Mouse (Mus musculus) embryonic facial prominence, embryonic 12.5 days (tissue): ENCODE results near the gene Tcta. TPM values are rescaled to one million over a fixed set of nuclear protein-coding genes. Genes with fewer than 3 reads are reported as not detected.
"Not testable (repeated sequence)": the region's sequence is repeated elsewhere in the genome, so short reads cannot be mapped to it uniquely, and the experiment has no call there.

Experiments
- ATAC-seq: fragments of 200-750 bp; cut with Nextera tagmentation; 2 replicates; pipeline ENCODE4 v1.8.0; 2017; ENCODE audit not compliant: insufficient number of reproducible peaks, insufficient read depth, low FRiP score, low TSS enrichment
- H3K27ac ChIP-seq: fragments of 300-500 bp; sonication (generic); 2 replicates; pipeline ENCODE4 v1.5.1; 2016; ENCODE audit warnings: mild to moderate bottlenecking
- H3K27me3 ChIP-seq: fragments of 300-500 bp; sonication (generic); 2 replicates; pipeline ENCODE4 v1.6.1; 2016; ENCODE audit warnings: mild to moderate bottlenecking, moderate library complexity
- H3K36me3 ChIP-seq: fragments of 300-500 bp; sonication (generic); 2 replicates; pipeline ENCODE4 v1.6.1; 2016; ENCODE audit warnings: mild to moderate bottlenecking
- H3K4me1 ChIP-seq: fragments of 300-500 bp; sonication (generic); 2 replicates; pipeline ENCODE4 v1.6.1; 2016
- H3K4me2 ChIP-seq: fragments of 300-500 bp; sonication (generic); replicated peaks from 2 replicates; pipeline ENCODE4 v1.6.1; 2016; ENCODE audit warnings: mild to moderate bottlenecking, moderate library complexity
- H3K4me3 ChIP-seq: fragments of 300-500 bp; sonication (generic); 2 replicates; pipeline ENCODE4 v1.5.1; 2016; ENCODE audit warnings: mild to moderate bottlenecking
- H3K9ac ChIP-seq: fragments of 300-500 bp; sonication (generic); 2 replicates; pipeline ENCODE4 v1.6.1; 2016; ENCODE audit warnings: mild to moderate bottlenecking, moderate library complexity
- H3K9me3 ChIP-seq: fragments of 300-500 bp; sonication (generic); 2 replicates; pipeline ENCODE4 v1.6.1; 2016; ENCODE audit warnings: mild to moderate bottlenecking, moderate library complexity
- WGBS: fragments of 180-500 bp; shearing (Covaris S2); methylation state at CpG from one replicate; pipeline ENCODE4 v1.1.7; 2016; 5-methylcytosine and 5-hydroxymethylcytosine counted together
- polyA plus RNA-seq: library from polyadenylated mRNA; unstranded; fragments of >200 nt; fragmentation: Nextera tagmentation; extraction: Ambion mirVana; gene quantifications from 2 replicates; pipeline ENCODE4 v1.2.1, GENCODE M21; 2016

Gene Tcta
- polyA plus RNA-seq, 1 experiment from 2014 or later = 28.1 TPM

DNA sequence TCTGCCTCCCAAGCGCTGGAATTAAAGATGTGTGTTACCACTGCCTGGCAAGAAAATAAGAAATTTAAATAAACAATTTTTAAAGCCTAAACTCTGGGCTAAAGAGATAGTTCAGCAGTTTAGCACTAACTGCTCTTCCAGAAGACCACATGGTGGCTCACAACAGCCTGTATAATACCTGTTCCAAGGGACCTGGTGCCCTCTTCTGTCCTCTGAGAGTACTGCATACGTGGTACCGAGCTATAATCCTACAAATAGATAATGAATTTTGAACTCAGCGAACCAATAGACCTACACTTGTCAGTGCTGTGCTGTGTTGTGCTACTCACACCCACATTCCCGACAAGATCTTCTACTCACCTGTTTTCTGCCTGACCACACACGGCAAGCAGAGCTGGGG, 21.6 kb downstream of the Tcta start:
- Histone ChIP-seq H3K36me3 (no peaks in the 10 kb centered on the region), H3K9me3 (no peaks in the 10 kb centered on the region), H3K27me3 (no peaks in the 10 kb centered on the region), H3K4me2 (no peak overlapping the region), H3K4me1 (no peaks in the 10 kb centered on the region), H3K27ac (no peak overlapping the region), H3K4me3 (no peak overlapping the region), H3K9ac (no peak overlapping the region)
- WGBS = 9% methylated on average over 6 of the region's 6 CpGs
- no peak for ATAC-seq

DNA sequence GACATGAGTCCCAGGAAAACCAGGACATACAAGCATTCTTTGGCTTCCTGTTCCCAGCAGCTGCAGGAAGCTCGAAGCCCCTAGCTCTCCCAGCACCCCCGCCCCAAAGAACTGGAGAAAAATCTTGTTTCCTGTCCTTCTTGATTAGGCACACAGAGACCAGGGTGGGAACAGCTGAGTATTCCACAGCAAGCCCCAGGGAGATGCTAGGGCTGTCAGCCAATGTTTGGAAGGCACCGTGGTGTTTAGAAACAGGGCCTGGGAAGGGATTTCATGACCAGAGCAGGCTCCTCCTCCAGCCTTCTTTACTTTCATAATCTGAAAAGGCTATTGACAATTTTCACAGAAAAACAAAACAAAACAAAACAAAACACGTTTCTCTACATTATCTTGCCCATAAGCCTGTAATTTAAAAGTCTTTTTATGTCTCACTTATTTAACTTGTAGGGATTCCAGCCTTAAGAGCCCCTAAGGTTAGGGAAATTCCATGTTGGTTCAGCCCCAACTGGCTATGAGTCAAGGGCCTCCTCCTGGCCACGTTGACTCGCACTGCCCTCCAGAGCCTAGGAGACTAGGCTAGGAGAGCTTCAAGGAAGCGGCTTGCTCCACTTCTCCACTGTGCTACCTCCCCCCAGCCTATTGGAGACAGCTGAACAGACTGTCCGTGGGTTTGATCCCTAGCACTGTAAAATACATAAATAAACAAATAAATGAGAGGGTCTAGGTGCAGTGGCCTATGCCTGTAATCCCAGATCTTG, 25.7 kb downstream of the Tcta start:
- H3K4me1 ChIP-seq = no peaks in the 10 kb centered on the region
- no peaks in the 10 kb centered on the region for H3K36me3 ChIP-seq
- no peaks in the 10 kb centered on the region for H3K9me3 ChIP-seq
- H3K4me3 ChIP-seq = no peak overlapping the region
- H3K27ac ChIP-seq = no peak overlapping the region
- no peak for ATAC-seq
- H3K4me2 ChIP-seq = no peak overlapping the region
- no peaks in the 10 kb centered on the region for H3K27me3 ChIP-seq
- H3K9ac ChIP-seq = no peak overlapping the region
- WGBS = 41% methylated on average over 8 of the region's 8 CpGs

DNA sequence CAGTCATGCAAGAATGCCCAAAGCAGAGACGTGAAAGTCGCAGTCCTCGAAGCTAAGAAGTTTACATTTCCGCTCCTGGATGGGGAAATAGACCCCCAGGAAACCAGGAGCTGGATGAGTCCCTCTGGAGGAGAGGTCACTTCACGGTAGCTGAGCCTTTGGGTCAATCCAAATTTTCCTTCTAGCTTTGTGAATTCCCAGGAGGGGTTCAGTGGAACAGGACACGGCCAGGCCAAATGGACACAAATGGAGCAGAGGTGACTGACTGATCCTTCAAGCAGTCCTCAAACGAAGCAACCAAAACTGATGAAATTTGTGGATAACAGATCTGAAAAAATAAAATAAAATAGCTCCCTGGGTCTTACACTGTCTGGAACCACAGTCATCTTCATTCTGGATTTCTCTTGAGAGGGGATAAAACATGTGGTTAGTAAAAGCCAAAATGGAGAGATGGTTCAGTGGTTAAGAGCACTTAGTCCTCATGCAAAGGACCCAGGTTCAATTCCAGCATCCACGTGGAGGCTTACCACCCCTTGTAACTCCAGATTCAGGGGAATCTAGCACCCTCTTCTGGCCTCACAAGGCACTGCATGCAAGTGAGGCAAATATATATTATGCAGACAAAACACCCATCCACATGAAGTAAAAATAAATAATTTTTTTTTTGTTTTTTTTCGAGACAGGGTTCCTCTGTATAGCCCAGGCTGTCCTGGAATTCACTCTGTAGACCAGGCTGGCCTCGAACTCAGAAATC, 27.1 kb downstream of the Tcta start:
- no peaks in the 10 kb centered on the region for H3K27me3 ChIP-seq
- WGBS = 67% methylated on average over 10 of the region's 10 CpGs
- no peak for ATAC-seq

DNA sequence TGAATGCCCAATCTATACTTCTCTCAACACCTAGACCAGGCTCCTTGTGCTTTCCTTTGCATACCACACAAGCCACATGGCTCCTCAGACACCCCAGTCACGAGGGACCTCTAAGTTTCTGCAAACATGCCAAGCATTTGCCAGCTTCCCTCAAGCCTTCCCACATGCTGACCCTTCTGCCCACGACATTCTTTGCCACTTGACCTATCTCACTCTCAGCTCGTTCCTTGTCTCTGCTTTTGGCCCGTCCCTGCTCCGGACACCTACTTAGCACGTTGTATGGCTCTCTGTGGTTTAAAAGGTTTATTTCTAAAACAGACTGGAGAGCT, 30.7 kb downstream of the Tcta start:
- H3K4me1 ChIP-seq = 0 out of 2 replicates have a peak, but pooled peaks cover 15% of the 10 kb centered on the region
- no peak overlapping the region for H3K4me2 ChIP-seq
- WGBS = 59% methylated on average over 6 of the region's 6 CpGs
- H3K9ac ChIP-seq = no peak overlapping the region
- no peak overlapping the region for H3K4me3 ChIP-seq
- H3K27me3 ChIP-seq = no peaks in the 10 kb centered on the region
- no peak for ATAC-seq
- no peaks in the 10 kb centered on the region for H3K9me3 ChIP-seq
- H3K27ac ChIP-seq = no peak overlapping the region
- no peaks in the 10 kb centered on the region for H3K36me3 ChIP-seq

More for the DNA sequence above, 27.1 kb downstream of the Tcta start:
- no peak overlapping the region for H3K4me2 ChIP-seq
- no peak overlapping the region for H3K4me3 ChIP-seq
- H3K9me3 ChIP-seq = no peaks in the 10 kb centered on the region
- no peak overlapping the region for H3K27ac ChIP-seq
- H3K4me1 ChIP-seq = 0 out of 2 replicates have a peak, but pooled peaks cover 8% of the 10 kb centered on the region
- H3K9ac ChIP-seq = no peak overlapping the region
- no peaks in the 10 kb centered on the region for H3K36me3 ChIP-seq

DNA sequence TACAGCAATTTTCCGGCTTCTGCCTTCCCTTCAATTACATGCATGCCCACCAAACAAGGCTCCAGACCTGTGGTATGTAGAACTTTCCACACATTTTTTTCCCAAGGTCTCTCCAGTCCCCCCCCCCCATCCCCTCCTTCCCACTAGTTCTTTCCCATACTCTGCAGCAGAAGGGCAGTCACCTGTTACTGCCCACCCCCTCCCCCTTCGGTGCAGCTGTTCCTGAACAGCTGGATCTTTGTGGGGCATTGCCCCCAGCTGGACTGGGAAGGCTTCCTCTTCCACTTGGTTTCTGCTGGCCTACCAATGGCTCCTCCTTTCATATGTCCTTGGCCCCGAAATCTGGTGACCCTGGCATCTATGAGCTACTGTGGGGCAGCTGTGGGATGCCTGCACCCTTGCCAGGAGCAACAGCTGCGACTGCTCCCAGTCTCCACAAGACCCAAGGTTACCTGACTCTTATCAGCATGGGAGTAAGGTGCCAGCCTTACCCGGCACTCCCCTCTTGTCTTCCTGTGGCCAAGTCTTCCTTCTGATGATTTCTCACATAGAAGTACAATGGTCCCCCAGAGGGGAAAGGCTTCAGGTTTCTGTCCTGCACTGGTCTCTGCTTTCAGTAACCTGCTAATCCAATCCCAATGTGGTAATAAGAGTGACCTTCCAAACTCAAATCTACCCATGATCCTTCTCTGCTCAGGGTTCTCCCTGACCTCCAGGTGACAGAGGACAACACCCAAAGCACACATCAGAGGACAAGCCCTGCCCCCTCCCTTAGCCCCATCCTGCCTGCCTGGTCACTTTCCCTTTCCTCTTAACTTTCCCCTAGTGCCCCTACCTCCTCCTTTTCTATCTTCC, 31.3 kb downstream of the Tcta start:
- H3K9ac ChIP-seq = no peak overlapping the region
- 0 out of 2 replicates have a peak, but pooled peaks cover 15% of the 10 kb centered on the region for H3K4me1 ChIP-seq
- H3K36me3 ChIP-seq = no peaks in the 10 kb centered on the region
- ATAC-seq = no peak
- 80% methylated on average over 5 of the region's 5 CpGs for WGBS
- H3K4me3 ChIP-seq = no peak overlapping the region
- no peaks in the 10 kb centered on the region for H3K27me3 ChIP-seq
- no peak overlapping the region for H3K4me2 ChIP-seq
- no peak overlapping the region for H3K27ac ChIP-seq
- H3K9me3 ChIP-seq = no peaks in the 10 kb centered on the region

DNA sequence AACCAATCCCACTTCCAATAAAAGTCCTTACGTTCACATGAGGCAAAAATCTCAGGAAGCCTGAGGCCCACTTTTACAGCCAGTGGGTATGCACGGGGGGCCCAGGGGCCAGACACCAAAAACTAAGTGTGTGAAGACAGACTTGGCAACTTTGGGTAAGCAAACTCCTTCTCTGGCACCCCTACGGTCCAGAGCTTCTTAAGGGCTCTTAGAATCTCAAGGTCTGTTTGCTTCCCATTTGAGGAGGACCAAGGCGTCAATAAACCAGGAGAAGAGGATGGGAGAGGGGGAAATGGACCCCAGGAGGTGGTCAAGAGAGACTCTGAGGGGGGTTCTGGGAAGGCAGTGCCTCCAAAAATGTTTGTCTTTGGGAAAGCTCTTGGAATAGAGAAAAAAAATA, 32.5 kb downstream of the Tcta start:
- Histone ChIP-seq H3K4me2 (no peak overlapping the region), H3K36me3 (no peaks in the 10 kb centered on the region), H3K4me1 (0 out of 2 replicates have a peak, but pooled peaks cover 15% of the 10 kb centered on the region), H3K27ac (no peak overlapping the region), H3K9ac (no peak overlapping the region), H3K9me3 (no peaks in the 10 kb centered on the region), H3K4me3 (no peak overlapping the region), H3K27me3 (no peaks in the 10 kb centered on the region)
- WGBS = 74% methylated on average over 4 of the region's 4 CpGs
- no peak for ATAC-seq

DNA sequence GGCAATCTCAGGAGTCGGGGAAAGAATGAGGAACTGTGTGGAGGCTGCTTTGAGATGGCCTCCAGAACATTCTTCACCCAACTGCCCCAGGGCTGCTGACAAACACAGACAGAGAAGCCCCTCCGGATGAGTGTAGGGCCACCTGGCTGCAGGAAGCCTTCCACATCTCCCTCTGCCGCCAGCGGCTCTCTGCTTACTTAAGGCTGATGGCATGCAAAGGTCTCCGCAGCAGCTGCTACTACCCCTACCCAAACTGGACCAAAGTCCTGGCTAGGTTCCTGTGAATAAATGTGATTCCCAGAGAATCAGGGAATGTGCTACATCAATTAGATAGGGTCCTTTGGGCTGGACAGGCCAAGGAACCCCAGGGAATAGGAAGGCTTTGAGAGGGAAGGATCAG, 33.3 kb downstream of the Tcta start:
- Histone ChIP-seq H3K4me3 (no peak overlapping the region), H3K9ac (no peak overlapping the region), H3K4me2 (no peak overlapping the region), H3K9me3 (no peaks in the 10 kb centered on the region), H3K27me3 (no peaks in the 10 kb centered on the region), H3K4me1 (0 out of 2 replicates have a peak, but pooled peaks cover 15% of the 10 kb centered on the region), H3K36me3 (no peaks in the 10 kb centered on the region), H3K27ac (0 out of 2 replicates have a peak overlapping the region, but pooled peaks have one; percentile 23)
- WGBS = 63% methylated on average over 5 of the region's 5 CpGs
- no peak for ATAC-seq

DNA sequence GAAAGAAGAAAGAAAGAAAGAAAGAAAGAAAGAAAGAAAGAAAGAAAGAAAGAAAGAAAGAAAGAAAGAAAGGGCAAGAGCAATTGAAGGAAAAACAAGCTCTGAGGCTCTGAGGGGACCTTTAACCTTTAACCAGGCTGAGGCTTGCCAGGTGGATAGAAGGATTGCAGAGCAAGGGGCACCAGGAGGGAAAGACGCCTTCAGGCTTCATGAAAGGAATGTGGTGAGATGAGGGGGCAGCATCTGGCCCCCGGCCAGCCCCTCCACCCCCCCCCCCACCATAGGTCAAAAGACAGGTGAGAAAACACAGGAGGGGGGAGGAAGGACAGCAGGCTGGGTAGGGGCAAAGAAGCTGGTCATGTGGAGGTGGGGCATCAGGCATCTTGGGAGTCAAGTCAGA, 34.0 kb downstream of the Tcta start:
- 4% methylated on average over 2 of the region's 2 CpGs for WGBS

DNA sequence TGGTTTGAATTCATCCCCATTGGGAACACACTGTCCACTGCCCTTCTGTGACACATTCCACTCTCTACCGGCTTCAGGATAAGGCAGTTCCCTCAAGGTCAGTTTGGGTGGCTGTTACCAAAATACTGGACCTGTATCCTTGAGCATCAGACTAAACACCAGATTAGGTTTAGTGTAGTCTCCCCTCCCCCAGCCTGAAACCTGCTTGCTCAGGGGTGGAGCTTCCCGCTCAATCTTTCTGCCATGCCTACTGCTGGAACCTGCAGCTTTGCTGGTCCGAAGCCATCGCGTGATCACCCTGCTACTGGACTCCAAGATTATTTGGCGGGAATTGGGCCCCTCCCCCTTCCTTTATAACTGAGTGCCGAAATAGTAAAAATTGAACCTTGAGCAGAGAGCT, 37.3 kb downstream of the Tcta start:
- H3K4me2 ChIP-seq, H3K27me3 ChIP-seq, H3K9ac ChIP-seq, H3K36me3 ChIP-seq, H3K9me3 ChIP-seq, ATAC-seq, H3K27ac ChIP-seq, H3K4me3 ChIP-seq: not testable (repeated sequence)
- WGBS = 77% methylated on average over 7 of the region's 7 CpGs
- H3K4me1 ChIP-seq = 0 out of 2 replicates have a peak, but pooled peaks cover 10% of the 10 kb centered on the region

More for the DNA sequence above, 34.0 kb downstream of the Tcta start:
- no peak overlapping the region for H3K4me2 ChIP-seq
- no peak for ATAC-seq
- 0 out of 2 replicates have a peak, but pooled peaks cover 15% of the 10 kb centered on the region for H3K4me1 ChIP-seq
- H3K4me3 ChIP-seq = no peak overlapping the region
- H3K9me3 ChIP-seq = no peaks in the 10 kb centered on the region
- no peak overlapping the region for H3K9ac ChIP-seq
- no peak overlapping the region for H3K27ac ChIP-seq
- no peaks in the 10 kb centered on the region for H3K27me3 ChIP-seq
- H3K36me3 ChIP-seq = no peaks in the 10 kb centered on the region

DNA sequence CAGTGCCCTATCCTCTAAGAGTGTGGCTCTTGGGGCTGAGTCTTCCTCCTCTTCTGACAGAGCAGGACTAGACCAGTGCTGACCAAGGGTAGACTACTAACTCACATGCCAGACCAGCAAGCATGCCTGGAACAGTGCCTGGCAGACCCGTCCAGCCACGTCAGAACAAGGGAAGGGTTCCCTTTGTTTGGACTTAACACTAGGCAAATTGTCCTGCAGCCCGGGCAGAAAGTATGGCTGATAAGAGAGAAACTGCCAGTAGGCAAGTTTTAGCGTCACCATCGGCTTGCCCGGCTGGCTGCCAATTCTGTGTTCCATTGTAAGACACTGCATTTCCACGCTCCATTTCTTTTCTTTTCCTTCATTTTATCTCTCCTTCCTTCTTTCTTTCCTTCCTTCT, 38.3 kb downstream of the Tcta start:
- Histone ChIP-seq H3K4me3 (no peak overlapping the region), H3K27ac (no peak overlapping the region), H3K9me3 (no peaks in the 10 kb centered on the region), H3K4me2 (no peak overlapping the region), H3K36me3 (no peaks in the 10 kb centered on the region), H3K4me1 (0 out of 2 replicates have a peak, but pooled peaks cover 11% of the 10 kb centered on the region), H3K9ac (no peak overlapping the region), H3K27me3 (no peaks in the 10 kb centered on the region)
- WGBS = 79% methylated on average over 7 of the region's 7 CpGs
- no peak for ATAC-seq

DNA sequence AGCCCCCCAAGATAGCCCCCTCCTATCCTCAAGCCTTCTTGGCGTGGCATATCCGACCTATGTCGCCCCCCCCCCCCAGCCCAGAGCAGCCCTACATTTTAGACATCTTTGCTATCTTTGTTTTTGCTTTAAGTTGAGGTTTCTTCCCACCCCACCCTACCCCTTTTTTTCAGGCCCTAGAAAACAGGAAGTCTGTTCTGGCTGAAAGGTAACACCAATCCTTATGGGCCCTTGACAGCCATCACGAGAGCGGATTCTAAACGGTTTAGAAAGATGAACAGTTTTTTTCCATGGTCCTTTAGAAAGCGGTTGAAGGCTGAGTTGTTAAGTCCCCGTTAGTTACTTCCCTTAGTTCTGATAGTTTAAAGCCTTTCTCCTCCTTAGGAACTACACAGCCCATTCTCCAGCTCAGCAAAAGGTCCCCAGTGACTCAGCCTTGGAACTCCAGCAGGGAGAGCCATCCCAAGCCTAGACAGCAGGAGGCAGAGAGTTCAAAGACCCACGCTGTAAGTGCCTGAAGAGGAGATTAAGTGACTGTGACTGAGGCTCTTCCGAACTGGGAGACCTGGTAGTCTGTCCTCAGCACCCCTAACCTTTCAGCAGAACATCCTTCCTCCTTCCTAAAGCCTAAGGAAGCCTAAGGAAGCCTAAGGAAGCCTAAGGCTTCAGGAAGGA, 39.6 kb downstream of the Tcta start:
- 47% methylated on average over 10 of the region's 10 CpGs for WGBS
- H3K4me1 ChIP-seq = peaks cover 14% of the 10 kb centered on the region
- H3K27me3 ChIP-seq = no peaks in the 10 kb centered on the region
- no peak overlapping the region for H3K4me2 ChIP-seq
- no peaks in the 10 kb centered on the region for H3K9me3 ChIP-seq
- no peak overlapping the region for H3K4me3 ChIP-seq
- no peaks in the 10 kb centered on the region for H3K36me3 ChIP-seq
- H3K9ac ChIP-seq = no peak overlapping the region
- no peak overlapping the region for H3K27ac ChIP-seq
- ATAC-seq = no peak
